Mouse (Mus musculus): ENCODE measurements around the gene Kcnq2.

DNA sequence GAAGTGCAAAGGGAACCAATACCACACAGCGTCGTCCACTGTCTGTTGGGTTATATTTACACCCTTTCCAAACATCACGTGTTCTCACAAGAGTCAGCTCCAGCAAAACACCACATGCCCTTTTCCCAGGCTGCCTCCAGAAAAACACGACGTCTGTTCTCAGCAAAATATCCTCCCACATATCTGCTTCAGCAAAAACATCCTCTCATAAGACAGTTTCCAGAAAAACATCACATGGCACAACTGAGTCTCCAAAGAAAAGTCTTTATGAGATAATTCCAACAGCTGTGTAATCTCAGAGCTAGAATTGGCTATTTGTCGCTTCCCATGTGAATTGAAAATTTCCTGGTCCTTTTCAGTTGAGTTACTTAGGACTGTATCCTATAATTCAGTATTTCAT lies 45.8 kb upstream of the Kcnq2 start:
- no peak for TF ChIP-seq CTCF (conservative IDR thresholded peaks at IDR 0.05; ENCODE audit: low read length)
- TF ChIP-seq POU5F1 (IDR thresholded peaks at IDR 0.05; ENCODE audit: borderline replicate concordance, low read length), result no peak
- TF ChIP-seq NANOG (IDR thresholded peaks at IDR 0.05; ENCODE audit: borderline replicate concordance, low read length), result no peak

Measured in E14TG2a.4 (cell line).